Mouse (Mus musculus) olfactory bulb, adult 2 months (tissue): Measurements from ENCODE around the gene Mecom.

ENCODE experiments used
- CTCF ChIP-seq: fragments of 200-500 bp; IDR thresholded peaks from 2 replicates; pipeline ENCODE4 v1.5.1; 2012; ENCODE audit warnings: low read depth, mild to moderate bottlenecking, low read length, moderate library complexity; ENCODE audit not compliant: insufficient read depth
- POLR2A ChIP-seq: fragments of 200-500 bp; IDR thresholded peaks from 2 replicates; pipeline ENCODE4 v1.6.1; 2012; ENCODE audit warnings: mild to moderate bottlenecking, low read depth, low read length, moderate library complexity; ENCODE audit not compliant: insufficient read depth

GRCm38 (mm10) chr3:30307601-30308000 is 240.2 kb downstream of the Mecom start:
- TF ChIP-seq POLR2A (no peak), CTCF (no peak)
